Mouse (Mus musculus) adrenal gland, adult 2 months (tissue): ENCODE data around the gene Snap25. TPM values are rescaled to one million over a fixed set of nuclear protein-coding genes. Genes with fewer than 3 reads are reported as not detected.
A peak's percentile ranks its signal among the peaks of the same experiment; 100 is the strongest.

Experiments used
- DNase-seq: peaks from one replicate; pipeline ENCODE4 v3.0.0; 2021
- polyA plus RNA-seq: library from polyadenylated mRNA; depleted of rRNA; stranded (reverse); fragments of >200 nt; gene quantifications from 2 replicates; pipeline ENCODE4 v1.2.3, GENCODE M21; 2012
- total RNA-seq, 2 experiments: library from RNA; stranded (reverse); gene quantifications; 2 replicates each; pipeline ENCODE4 v1.2.3; 2021

Snap25 gene
- total and polyA plus RNA-seq, 3 experiments: 9.4 to 53.2 (median 27.5) TPM

DNA sequence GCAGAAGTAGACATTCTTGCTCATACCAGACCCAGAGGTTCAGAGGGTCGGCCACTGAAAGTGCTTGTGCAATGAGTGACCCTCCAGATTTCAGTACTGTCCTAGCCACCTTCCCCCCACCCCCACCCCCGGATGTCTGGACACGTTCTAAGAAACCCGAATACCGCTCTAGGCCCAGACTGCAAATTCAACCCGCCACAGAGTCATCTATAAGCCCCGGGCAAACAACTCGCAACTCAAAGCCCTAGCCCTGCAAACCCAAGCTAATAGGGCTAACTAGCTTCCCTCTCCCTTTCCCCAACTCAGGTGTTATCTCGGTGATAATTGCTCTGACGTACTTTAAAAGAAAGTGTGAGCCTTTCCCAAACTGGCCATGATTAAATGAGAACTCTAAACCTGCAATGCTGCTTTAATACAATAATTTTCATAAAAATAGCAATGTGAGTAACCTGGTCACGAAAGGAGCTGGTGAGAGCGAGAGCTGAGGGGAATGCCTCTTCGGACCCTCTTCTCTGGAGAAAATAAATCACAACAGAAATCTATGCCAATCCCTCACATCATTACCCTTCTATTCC lies 725 bp upstream of the Snap25 start:
- DNase-seq: no peak

DNA sequence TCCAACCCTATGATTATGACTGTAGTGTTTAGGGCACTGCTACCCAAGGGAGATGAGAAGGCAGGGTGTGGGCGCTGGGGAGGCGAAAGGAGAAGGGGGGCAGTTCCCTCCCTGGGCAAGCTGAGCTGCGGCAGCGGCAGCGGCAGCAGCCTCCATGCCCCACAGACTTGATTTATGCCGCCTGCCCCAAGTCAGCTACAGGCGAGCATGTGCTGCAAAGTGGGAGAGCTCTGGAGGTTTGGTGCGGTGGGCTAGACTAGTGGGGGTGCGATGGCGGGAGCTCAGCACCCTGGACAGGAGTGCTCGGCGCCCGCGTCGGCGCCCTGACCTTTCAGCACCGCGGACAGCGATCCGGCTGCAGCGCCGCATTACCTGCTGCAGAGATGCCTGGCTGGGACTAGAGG lies 757 bp downstream of the Snap25 start:
- peak; percentile 84 for DNase-seq

- DNase-seq: no peak
These were observed 2.3 kb downstream of the Snap25 start for GRCm38 (mm10) chr2:136715531-136715930.

DNA sequence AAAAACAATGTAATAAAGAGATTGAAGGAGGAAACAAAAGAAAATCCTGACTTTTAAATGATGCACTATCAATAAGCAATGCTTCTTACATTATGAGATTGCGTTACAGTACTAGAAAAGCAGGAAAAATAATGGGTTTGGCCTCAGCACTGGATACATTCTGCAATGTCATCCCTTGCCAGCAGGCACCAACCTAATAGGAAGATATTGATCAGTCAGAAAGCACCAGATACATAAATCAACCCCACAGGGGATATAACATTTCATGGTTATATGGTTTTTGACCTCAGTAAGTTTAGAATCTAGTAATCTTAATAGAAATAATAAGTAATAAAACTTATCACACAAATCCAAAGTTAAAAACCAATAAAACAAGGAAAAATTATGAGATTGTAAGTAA lies 3.1 kb downstream of the Snap25 start:
- DNase-seq: no peak

GRCm38 (mm10) chr2:136720235-136720634 lies 7.0 kb downstream of the Snap25 start:
- peak; percentile 75 for DNase-seq

DNA sequence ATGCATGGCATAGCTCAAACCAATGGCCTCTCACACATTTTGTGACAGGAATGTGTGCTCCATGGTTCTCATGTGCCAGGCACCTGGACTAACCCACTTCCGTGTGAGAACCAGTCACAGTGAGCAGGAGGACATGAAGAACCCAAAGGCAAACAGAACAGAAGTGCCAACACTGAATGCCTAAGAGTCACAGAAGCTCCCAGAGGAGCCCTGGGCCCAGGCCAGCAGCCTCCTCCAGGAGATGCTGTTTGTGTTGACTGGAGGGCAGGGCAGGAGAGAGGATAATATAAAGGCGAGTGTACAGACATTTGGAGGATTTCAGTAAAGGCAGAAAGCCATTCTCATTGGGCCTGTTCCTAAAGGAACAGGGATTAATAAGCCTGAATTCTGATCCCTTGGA lies 25.0 kb downstream of the Snap25 start:
- DNase-seq: no peak

DNA sequence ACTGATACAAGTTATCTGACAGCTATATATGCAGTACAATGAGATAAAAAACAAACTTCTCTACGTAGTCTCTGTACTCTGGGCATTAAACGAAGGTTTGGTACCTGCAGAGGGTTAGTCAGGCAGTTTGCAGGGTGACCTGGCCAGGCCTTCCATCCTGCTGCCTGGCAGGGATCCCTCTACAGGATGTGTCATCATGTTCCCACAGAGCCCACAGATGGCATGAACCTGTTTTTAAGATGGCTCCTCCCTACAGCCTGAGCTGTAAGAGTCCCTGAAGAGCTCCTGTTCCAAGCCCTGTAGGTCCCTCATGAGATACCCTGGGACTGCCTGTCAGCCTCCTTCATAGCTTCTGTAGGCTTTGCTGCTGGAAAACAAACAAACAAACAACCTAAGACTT lies 29.0 kb downstream of the Snap25 start:
- no peak for DNase-seq

DNA sequence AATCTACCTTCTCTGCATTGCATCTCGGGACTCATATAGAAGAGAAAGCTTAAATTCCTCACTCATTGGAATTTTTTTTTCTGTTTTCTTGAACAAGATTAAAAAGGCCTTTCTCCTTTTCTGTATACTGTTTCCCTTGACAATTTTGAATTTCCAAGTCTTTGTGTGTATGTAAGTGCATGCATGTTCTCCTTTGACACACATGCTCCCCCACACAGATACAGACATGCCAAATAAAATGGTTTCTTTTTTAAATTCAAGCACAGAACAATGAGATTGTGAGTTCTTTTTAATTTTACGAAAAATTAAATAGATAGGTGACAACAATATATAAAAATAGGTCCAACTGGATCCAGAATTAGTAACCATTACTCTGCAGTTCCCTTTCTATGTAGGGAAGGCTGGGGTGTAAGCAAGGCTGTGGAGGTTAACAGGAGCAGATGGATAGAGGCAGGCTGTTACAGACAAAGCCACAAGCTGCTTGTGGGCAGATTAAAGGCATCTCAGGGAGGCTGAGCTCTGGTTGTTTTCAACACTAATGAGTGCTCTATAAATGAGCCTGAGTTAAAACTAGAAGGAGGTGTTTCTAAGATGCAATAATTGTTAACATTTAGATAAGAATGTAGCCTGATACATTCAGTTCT lies 31.6 kb downstream of the Snap25 start:
- no peak for DNase-seq

- no peak for DNase-seq
These were observed 32.2 kb downstream of the Snap25 start for GRCm38 (mm10) chr2:136745327-136745994.

GRCm38 (mm10) chr2:136753682-136754081 lies 40.4 kb downstream of the Snap25 start:
- DNase-seq: no peak

GRCm38 (mm10) chr2:136758809-136759551 lies 45.7 kb downstream of the Snap25 start:
- no peak for DNase-seq

DNA sequence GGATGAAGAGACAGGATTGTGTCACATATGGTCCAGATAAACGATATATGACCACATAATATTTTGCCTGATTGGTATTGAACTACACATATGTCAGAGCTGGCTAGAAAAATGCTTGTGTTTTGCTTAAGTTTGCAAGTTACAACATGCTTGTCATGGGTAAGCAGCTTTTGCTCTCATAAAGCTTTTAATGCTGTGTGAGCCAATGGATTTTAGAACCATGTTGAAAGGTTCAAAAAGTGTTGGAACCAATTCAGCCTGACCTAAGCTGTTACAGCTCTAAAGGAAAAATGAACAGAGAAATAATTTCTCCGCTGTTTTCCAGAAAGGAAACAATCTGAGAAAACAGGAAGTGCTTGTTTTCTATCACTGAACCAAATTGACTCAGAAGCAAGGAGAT lies 64.9 kb downstream of the Snap25 start:
- DNase-seq: no peak

DNA sequence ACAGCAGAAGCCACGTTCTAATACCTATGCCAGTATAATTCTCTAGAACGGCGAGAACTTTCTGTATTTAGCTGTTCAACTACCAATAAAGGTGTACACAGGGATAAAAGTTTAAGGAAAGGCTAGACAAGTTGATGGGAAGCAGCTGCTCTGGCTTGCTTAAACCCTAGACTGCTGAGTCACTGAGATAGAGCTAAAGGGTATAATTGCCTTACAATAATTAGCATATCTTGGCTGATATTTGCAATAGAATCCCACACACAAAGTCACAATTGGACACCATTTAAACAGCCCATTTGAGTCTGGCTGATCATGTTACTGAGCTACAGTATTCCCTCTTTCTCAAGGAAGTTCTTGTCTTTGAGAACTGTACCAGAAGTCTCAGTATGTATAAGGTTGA lies 65.4 kb downstream of the Snap25 start:
- no peak for DNase-seq

DNA sequence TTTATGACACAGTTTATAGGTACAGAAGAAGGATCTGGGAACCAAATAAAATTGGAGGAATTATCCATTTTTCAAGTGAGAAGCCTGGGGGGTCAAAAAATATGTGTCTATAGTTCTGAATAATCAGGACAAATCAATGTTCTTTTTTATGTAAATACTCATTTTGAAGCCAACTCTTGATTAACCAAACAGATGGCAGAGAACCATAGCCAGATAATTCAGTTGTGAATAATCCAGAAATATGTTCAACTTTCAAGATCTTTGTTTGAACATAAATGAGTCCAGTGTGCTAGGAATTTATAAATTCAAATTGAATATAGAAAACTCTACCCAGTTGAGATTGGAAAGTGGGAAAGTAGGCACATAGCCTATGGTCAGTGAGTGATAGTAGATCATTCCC lies 67.0 kb downstream of the Snap25 start:
- no peak for DNase-seq

DNA sequence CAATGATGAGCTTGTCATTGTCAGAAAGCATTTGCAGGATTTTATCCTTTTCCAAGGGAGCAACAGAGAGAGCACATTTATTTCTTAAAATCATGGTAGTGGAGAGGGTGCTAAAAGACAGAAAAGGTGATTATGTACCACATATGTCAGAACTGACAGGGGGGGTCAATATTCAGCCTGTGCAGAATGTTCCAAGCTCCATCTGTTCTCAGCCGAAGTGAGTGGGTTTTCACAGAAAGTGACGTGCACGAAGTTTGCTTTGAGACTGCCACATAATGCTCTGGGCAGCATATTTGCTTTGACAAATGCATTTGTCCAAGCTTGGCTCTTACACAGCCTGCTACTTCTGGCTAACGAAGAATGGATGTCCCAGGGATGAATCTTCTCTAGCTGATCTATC lies 71.1 kb downstream of the Snap25 start:
- DNase-seq: no peak

- DNase-seq: no peak
These were observed 75.1 kb downstream of the Snap25 start for GRCm38 (mm10) chr2:136788379-136788778.

- no peak for DNase-seq
These were observed 83.3 kb downstream of the Snap25 start for GRCm38 (mm10) chr2:136796518-136796917.

DNA sequence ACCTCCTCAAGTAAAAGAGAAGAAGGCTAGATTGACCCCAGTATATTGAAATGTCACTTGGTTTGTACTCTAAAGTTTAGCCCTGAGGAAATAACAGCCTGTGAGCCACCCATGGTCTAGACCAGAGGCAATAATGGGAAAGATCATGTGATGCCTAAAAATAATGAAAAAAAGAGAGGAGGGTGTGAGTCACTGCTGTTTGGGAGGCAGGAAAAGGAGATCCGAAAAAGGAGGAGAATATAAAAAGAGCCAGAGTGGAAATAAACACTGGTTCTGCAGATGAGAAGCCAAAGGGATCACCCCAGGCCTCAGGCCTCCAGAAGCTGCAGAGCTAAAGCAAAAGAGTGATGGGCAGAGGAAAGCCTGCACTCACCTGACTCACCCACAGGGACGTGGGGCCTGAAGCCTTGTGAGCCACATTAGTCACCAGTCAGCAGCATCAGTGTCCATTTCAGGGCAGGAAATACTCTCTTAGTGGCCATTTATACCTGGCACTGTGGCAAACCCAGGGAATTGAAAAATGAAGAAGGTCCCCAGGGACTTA lies 85.7 kb downstream of the Snap25 start:
- DNase-seq: no peak

- no peak for DNase-seq
These were observed 87.8 kb downstream of the Snap25 start for GRCm38 (mm10) chr2:136801102-136801501.

DNA sequence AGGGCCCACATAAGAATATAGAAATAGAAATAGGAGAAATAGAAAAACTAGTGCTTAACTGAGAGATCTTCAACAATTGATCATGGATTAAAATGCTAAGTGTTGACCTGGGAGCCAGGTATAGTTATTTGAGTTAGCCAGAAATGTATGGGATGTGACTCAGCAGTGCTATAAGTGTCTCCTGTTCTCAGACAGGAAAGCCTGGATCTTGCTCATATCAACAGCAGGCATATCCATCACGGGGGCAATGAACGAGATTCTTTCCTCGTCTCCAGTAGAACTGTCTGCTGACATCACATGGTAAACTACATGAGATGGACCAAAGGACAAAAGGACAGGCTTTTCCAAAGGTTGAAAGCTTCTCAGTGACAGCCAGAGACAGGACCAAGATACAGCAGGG lies 88.8 kb downstream of the Snap25 start:
- DNase-seq: no peak

- DNase-seq: no peak
These were observed 89.9 kb downstream of the Snap25 start for GRCm38 (mm10) chr2:136803142-136803541.

GRCm38 (mm10) chr2:136807992-136808726 lies 94.9 kb downstream of the Snap25 start:
- no peak for DNase-seq
